Mouse (Mus musculus) MEL (cell line): ENCODE data around the gene Odaph. TPM values are rescaled to one million over a fixed set of nuclear protein-coding genes. Genes with fewer than 3 reads are reported as not detected.

Experiments used
- DNase-seq: peaks from one replicate; pipeline ENCODE4 v3.0.0; 2011; ENCODE audit warnings: low read depth, low spot score
- H3K27ac ChIP-seq: 2 replicates; pipeline ENCODE4 v1.5.1; 2012; ENCODE audit warnings: low read depth, mild to moderate bottlenecking, control low read depth, low read length, moderate library complexity; ENCODE audit not compliant: control insufficient read depth
- H3K27me3 ChIP-seq, 2 experiments: fragments of 150-350 bp in 1 of 2; sonication (generic) in 1 of 2; 2 replicates each; pipeline ENCODE4 v1.6.1; 2012; ENCODE audit warnings: low read length in 2 of 2, mild to moderate bottlenecking in 2 of 2, improper control_type of control experiment in 1 of 2, moderate library complexity in 1 of 2; ENCODE audit not compliant: insufficient read depth in 2 of 2, control insufficient read depth in 1 of 2
- H3K36me3 ChIP-seq, 2 experiments: 2 replicates each; pipeline ENCODE4 v1.6.1; 2012 to 2014; ENCODE audit warnings: low read length in 2 of 2, improper control_type of control experiment in 1 of 2, inconsistent platforms in 1 of 2, mild to moderate bottlenecking in 1 of 2; ENCODE audit not compliant: insufficient read depth in 2 of 2, control insufficient read depth in 1 of 2
- H3K4me1 ChIP-seq, 2 experiments: fragments of 150-350 bp in 1 of 2; sonication (generic) in 1 of 2; 2 replicates each; pipeline ENCODE4 v1.6.1; 2012; ENCODE audit warnings: low read length in 2 of 2, improper control_type of control experiment in 1 of 2, mild to moderate bottlenecking in 1 of 2; ENCODE audit not compliant: insufficient read depth in 2 of 2, control insufficient read depth in 1 of 2
- H3K4me3 ChIP-seq, 2 experiments: fragments of 150-350 bp in 1 of 2; sonication (generic) in 1 of 2; 2 replicates each; pipeline ENCODE4 v1.5.1; 2012; ENCODE audit warnings: low read depth in 2 of 2, low read length in 2 of 2, mild to moderate bottlenecking in 2 of 2, moderate library complexity in 2 of 2, control low read depth in 1 of 2, improper control_type of control experiment in 1 of 2; ENCODE audit not compliant: control insufficient read depth in 1 of 2, insufficient read depth in 1 of 2
- H3K79me2 ChIP-seq: 2 replicates; pipeline ENCODE4 v1.6.1; 2012; ENCODE audit warnings: mild to moderate bottlenecking, low read length, moderate library complexity; ENCODE audit not compliant: control insufficient read depth, poor library complexity, insufficient read depth
- H3K9ac ChIP-seq: 2 replicates; pipeline ENCODE4 v1.6.1; 2012; ENCODE audit warnings: low read depth, mild to moderate bottlenecking, control low read depth, low read length, moderate library complexity; ENCODE audit not compliant: control insufficient read depth, poor library complexity, severe bottlenecking
- H3K9me3 ChIP-seq: fragments of 150-350 bp; sonication (generic); replicated peaks from 2 replicates; pipeline ENCODE4 v1.6.1; 2012; ENCODE audit warnings: mild to moderate bottlenecking, low read length, improper control_type of control experiment, moderate library complexity; ENCODE audit not compliant: insufficient read depth
- BHLHE40 ChIP-seq: IDR thresholded peaks from 2 replicates; pipeline ENCODE4 v1.6.1; 2012; ENCODE audit warnings: low read depth, mild to moderate bottlenecking, inconsistent platforms, low read length, improper control_type of control experiment, borderline replicate concordance
- CTCF ChIP-seq, 3 experiments: IDR thresholded peaks in 2 of 3; conservative IDR thresholded peaks in 1 of 3; 2 replicates each; pipeline ENCODE4 v1.5.1; 2011 to 2012; ENCODE audit warnings: low read length in 3 of 3, low read depth in 2 of 3, mild to moderate bottlenecking in 2 of 3, improper control_type of control experiment in 1 of 3, inconsistent platforms in 1 of 3, mixed read lengths in 1 of 3, moderate library complexity in 1 of 3; ENCODE audit not compliant: control insufficient read depth in 1 of 3, insufficient read depth in 1 of 3, poor library complexity in 1 of 3, severe bottlenecking in 1 of 3
- E2F4 ChIP-seq: IDR thresholded peaks from 2 replicates; pipeline ENCODE4 v1.6.1; 2011; ENCODE audit warnings: low read depth, low read length, improper control_type of control experiment, borderline replicate concordance
- ETS1 ChIP-seq: IDR thresholded peaks from 2 replicates; pipeline ENCODE4 v1.6.1; 2012; ENCODE audit warnings: low read depth, mild to moderate bottlenecking, inconsistent platforms, low read length, improper control_type of control experiment, moderate library complexity
- KAT2A ChIP-seq: conservative IDR thresholded peaks from 2 replicates; pipeline ENCODE4 v1.6.1; 2012; ENCODE audit warnings: low read depth, low read length, improper control_type of control experiment, inconsistent platforms
- MEF2A ChIP-seq: IDR thresholded peaks from 2 replicates; pipeline ENCODE4 v1.6.1; 2014; ENCODE audit warnings: low read depth, mild to moderate bottlenecking, inconsistent platforms, low read length, improper control_type of control experiment; ENCODE audit not compliant: poor library complexity, insufficient replicate concordance, severe bottlenecking; ENCODE audit errors: extremely low read depth
- MXI1 ChIP-seq: IDR thresholded peaks from 2 replicates; pipeline ENCODE4 v1.6.1; 2011; ENCODE audit warnings: mild to moderate bottlenecking, low read depth, low read length, improper control_type of control experiment
- MYB ChIP-seq: IDR thresholded peaks from 2 replicates; pipeline ENCODE4 v1.6.1; 2011; ENCODE audit warnings: mild to moderate bottlenecking, low read depth, low read length, improper control_type of control experiment
- MYC ChIP-seq: IDR thresholded peaks from 2 replicates; pipeline ENCODE4 v1.6.1; 2011; ENCODE audit warnings: low read depth, mild to moderate bottlenecking, low read length, improper control_type of control experiment, moderate library complexity
- NRF1 ChIP-seq: IDR thresholded peaks from 2 replicates; pipeline ENCODE4 v1.6.1; 2014; ENCODE audit warnings: low read depth, mild to moderate bottlenecking, inconsistent platforms, low read length, improper control_type of control experiment, moderate library complexity; ENCODE audit not compliant: poor library complexity, insufficient read depth, severe bottlenecking
- POLR2AphosphoS2 ChIP-seq: IDR thresholded peaks from 2 replicates; pipeline ENCODE4 v1.6.1; 2011; ENCODE audit warnings: low read length, improper control_type of control experiment
- RAD21 ChIP-seq: IDR thresholded peaks from 2 replicates; pipeline ENCODE4 v1.6.1; 2011; ENCODE audit warnings: mild to moderate bottlenecking, low read depth, low read length, improper control_type of control experiment
- SMC3 ChIP-seq: IDR thresholded peaks from 2 replicates; pipeline ENCODE4 v1.6.1; 2011; ENCODE audit warnings: low read depth, low read length, improper control_type of control experiment
- UBTF ChIP-seq: IDR thresholded peaks from 2 replicates; pipeline ENCODE4 v1.6.1; 2012; ENCODE audit warnings: low read depth, mild to moderate bottlenecking, inconsistent platforms, low read length, improper control_type of control experiment, moderate library complexity, borderline replicate concordance; ENCODE audit not compliant: insufficient read depth
- USF1 ChIP-seq: IDR thresholded peaks from 2 replicates; pipeline ENCODE4 v1.6.1; 2014; ENCODE audit warnings: low read depth, mild to moderate bottlenecking, inconsistent platforms, low read length, improper control_type of control experiment, moderate library complexity
- ZC3H11A ChIP-seq: IDR thresholded peaks from 2 replicates; pipeline ENCODE4 v1.6.1; 2012; ENCODE audit warnings: low read depth, mild to moderate bottlenecking, inconsistent platforms, low read length, improper control_type of control experiment
- ZMIZ1 ChIP-seq: IDR thresholded peaks from 2 replicates; pipeline ENCODE4 v1.6.1; 2012; ENCODE audit warnings: low read depth, mild to moderate bottlenecking, inconsistent platforms, low read length, improper control_type of control experiment, moderate library complexity
- polyA plus RNA-seq, 2 experiments: library from polyadenylated mRNA; stranded (reverse) in 1 of 2; unstranded in 1 of 2; fragments of >175 nt in 1 of 2; fragments of >200 nt in 1 of 2; gene quantifications; 2 replicates each; pipeline versions ENCODE4 v1.2.1 to v1.2.4; 2012; ENCODE audit warnings: low replicate concordance in 2 of 2, low read depth in 1 of 2; ENCODE audit not compliant: insufficient read length in 2 of 2, insufficient read depth in 1 of 2, missing spikeins in 1 of 2
- total RNA-seq: library from RNA; depleted of rRNA; stranded (reverse); fragments of 300-350 nt; gene quantifications from 2 replicates; pipeline ENCODE4 v1.2.3, GENCODE M21; 2012

Odaph gene
- total and polyA plus RNA-seq, 3 experiments: 0.27 to 0.65 TPM; not detected in 1

DNA sequence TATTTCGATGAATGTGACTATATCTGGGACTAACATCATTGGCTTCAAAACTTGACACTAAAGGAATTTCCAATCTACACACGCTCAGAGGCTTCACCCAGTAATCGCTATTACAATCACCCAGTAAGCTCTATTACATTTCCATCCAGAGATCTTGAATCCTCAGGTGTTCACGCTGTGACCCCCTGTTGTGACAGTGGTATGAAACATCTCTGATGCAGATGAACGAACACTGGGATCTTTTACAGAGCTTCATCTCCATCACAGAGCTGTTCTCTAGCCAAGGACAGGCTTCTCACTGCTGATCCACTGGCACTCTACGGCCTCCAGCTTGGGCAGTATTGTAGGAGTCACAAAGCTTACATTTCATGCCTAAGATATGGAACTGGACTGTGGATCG lies 37.8 kb upstream of the Odaph start:
- no peak for TF ChIP-seq ETS1
- TF ChIP-seq MYB: no peak
- TF ChIP-seq E2F4: no peak
- no peak for TF ChIP-seq ZMIZ1
- no peak for TF ChIP-seq MYC
- TF ChIP-seq USF1: no peak
- no peak for TF ChIP-seq BHLHE40
- no peak for TF ChIP-seq CTCF (IDR thresholded peaks at IDR 0.05 in 2 of 3, conservative IDR thresholded peaks at IDR 0.05 in 1 of 3; ENCODE audit: control insufficient read depth in 1 of 3, insufficient read depth in 1 of 3, low read depth in 2 of 3, low read length in 3 of 3, poor library complexity in 1 of 3, severe bottlenecking in 1 of 3)
- no peak for TF ChIP-seq MXI1
- TF ChIP-seq MEF2A: no peak
- TF ChIP-seq KAT2A: no peak
- no peak for TF ChIP-seq RAD21
- TF ChIP-seq NRF1: no peak
- TF ChIP-seq UBTF: no peak
- Histone ChIP-seq H3K27me3 (no peaks in the 10 kb centered on the region), H3K79me2 (no peaks in the 10 kb centered on the region), H3K9me3 (no peaks in the 10 kb centered on the region), H3K9ac (no peak overlapping the region), H3K4me3 (no peak overlapping the region), H3K4me1 (no peaks in the 10 kb centered on the region), H3K27ac (no peak overlapping the region), H3K36me3 (peaks cover 0 to 31% of the 10 kb centered on the region in 2 experiments; a peak in 2 of 4 replicates)
- no peak for DNase-seq

DNA sequence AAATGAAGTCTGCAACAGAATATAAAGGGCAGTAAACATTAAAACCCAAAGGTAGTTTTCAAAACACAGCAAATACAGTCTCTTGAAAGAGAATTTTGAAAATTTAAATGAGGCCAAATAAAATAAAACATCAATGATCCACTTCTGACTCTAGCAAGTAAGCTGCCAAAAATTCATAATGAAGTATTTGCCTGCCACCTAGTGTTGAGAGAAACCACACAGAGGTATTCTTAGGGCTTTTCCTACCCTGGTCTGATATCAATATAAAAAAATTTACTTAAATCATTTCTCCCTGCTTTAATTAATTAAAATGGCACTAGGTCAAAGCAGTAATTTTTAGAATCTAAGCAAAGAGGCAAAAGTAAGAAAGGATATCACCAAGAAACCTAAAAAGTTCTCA lies 35.9 kb upstream of the Odaph start:
- Histone ChIP-seq H3K4me3 (no peak overlapping the region), H3K36me3 (peaks cover 0 to 37% of the 10 kb centered on the region in 2 experiments; a peak in 2 of 4 replicates), H3K4me1 (no peaks in the 10 kb centered on the region), H3K79me2 (no peaks in the 10 kb centered on the region; the same call in 1 of the 2 replicates), H3K9me3 (no peaks in the 10 kb centered on the region), H3K27me3 (no peaks in the 10 kb centered on the region), H3K27ac (no peak overlapping the region), H3K9ac (no peak overlapping the region)
- TF ChIP-seq ZC3H11A: peak; percentile 69
- TF ChIP-seq CTCF (IDR thresholded peaks at IDR 0.05 in 2 of 3, conservative IDR thresholded peaks at IDR 0.05 in 1 of 3; ENCODE audit: control insufficient read depth in 1 of 3, insufficient read depth in 1 of 3, low read depth in 2 of 3, low read length in 3 of 3, poor library complexity in 1 of 3, severe bottlenecking in 1 of 3): peak in 1 of 3 experiments; percentile 65; a peak in 2 of 6 replicates
- TF ChIP-seq ETS1: no peak
- TF ChIP-seq SMC3: peak; percentile 71
- no peak for TF ChIP-seq POLR2AphosphoS2
- peak; percentile 84 for TF ChIP-seq RAD21
- peak; percentile 40 for DNase-seq
